Mouse (Mus musculus): ENCODE data around the gene Uvrag. TPM values are rescaled to one million over a fixed set of nuclear protein-coding genes. Genes with fewer than 3 reads are reported as not detected.

The Uvrag gene
- polyA plus RNA-seq, 1 experiment from 2014 or later: 12.2 TPM

DNA sequence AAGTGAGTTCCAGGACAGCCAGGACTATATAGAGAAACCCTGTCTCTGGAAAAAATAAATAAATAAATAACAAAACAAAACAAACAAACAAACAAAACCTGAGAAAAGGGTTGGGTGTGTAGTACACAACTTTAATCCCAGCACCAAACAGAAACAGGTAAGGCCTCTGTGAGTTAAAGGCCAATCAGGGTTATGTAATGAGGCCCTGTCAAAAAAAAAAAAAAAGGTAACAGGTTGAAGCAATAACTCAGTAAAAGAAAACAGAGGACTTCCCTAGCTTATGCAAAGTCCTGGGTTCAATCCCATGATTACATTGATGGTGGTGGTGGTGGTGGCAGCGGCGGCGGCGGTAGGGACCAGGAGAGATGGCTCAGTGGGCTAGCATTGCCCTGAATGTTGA is 3.4 kb downstream of the Uvrag start:
- H3K27ac ChIP-seq (ENCODE audit: low read depth, low read length): no peak overlapping the region
- ATAC-seq (no peak), DNase-seq (ENCODE audit: low spot score) (no peak)
- no peaks in the 10 kb centered on the region for H3K36me3 ChIP-seq (ENCODE audit: control insufficient read depth, insufficient read depth, low read length)
- peaks cover 19% of the 10 kb centered on the region for H3K4me1 ChIP-seq (ENCODE audit: control insufficient read depth, insufficient read depth, low read length)
- no peaks in the 10 kb centered on the region for H3K27me3 ChIP-seq (replicated peaks; ENCODE audit: control insufficient read depth, insufficient read depth, low read length)
- 100% methylated on average over 4 of the region's 4 CpGs for WGBS
- no peaks in the 10 kb centered on the region for H3K9me3 ChIP-seq (replicated peaks; ENCODE audit: control insufficient read depth, low read length)
- H3K4me3 ChIP-seq (ENCODE audit: low read depth, low read length): no peak overlapping the region
- H3K9ac ChIP-seq (ENCODE audit: low read length): no peak overlapping the region
- no peak overlapping the region for H3K4me2 ChIP-seq (ENCODE audit: low read length)

GRCm38 (mm10) chr7:99136789-99137188 is 4.2 kb downstream of the Uvrag start:
- 65% methylated on average over 6 of the region's 6 CpGs for WGBS
- Histone ChIP-seq H3K36me3 (ENCODE audit: control insufficient read depth, insufficient read depth, low read length) (no peaks in the 10 kb centered on the region), H3K9ac (ENCODE audit: low read length) (no peak overlapping the region), H3K27me3 (replicated peaks; ENCODE audit: control insufficient read depth, insufficient read depth, low read length) (no peaks in the 10 kb centered on the region), H3K4me2 (ENCODE audit: low read length) (no peak overlapping the region), H3K9me3 (replicated peaks; ENCODE audit: control insufficient read depth, low read length) (no peaks in the 10 kb centered on the region), H3K4me3 (ENCODE audit: low read depth, low read length) (no peak overlapping the region), H3K27ac (ENCODE audit: low read depth, low read length) (no peak overlapping the region), H3K4me1 (ENCODE audit: control insufficient read depth, insufficient read depth, low read length) (peaks cover 12% of the 10 kb centered on the region)
- DNase-seq (ENCODE audit: low spot score): no peak
- ATAC-seq: no peak

DNA sequence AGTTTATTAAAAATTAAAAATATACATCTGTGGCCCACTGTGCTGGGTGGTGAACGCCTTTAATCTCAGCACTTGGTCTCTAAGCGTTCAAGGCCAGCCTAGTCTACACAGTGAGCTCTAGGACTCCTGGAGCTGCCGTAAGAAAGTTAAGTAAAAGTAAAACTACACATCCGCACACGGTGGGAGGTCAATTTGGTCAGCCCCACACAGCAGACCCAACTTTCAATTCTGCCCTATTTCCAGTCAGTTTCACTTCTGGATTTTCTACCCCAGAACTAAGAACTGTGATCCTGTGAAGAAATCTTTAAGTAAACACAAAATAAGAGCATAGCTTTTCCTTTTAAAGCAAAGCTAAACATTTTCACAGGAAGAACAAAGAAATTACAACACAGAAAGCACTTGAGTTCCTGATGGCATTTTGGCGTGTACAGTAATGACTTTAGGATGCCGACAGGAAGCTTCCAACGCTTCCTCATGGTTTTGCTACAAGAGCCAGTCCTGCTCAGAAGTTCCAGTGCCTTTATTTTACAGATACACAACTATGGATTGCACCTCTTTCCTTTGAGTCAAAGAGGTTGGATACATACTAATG is 7.0 kb downstream of the Uvrag start:
- Histone ChIP-seq H3K4me2 (ENCODE audit: low read length) (no peak overlapping the region), H3K9ac (ENCODE audit: low read length) (no peak overlapping the region), H3K27ac (ENCODE audit: low read depth, low read length) (no peak overlapping the region), H3K9me3 (replicated peaks; ENCODE audit: control insufficient read depth, low read length) (no peaks in the 10 kb centered on the region), H3K4me3 (ENCODE audit: low read depth, low read length) (no peak overlapping the region), H3K4me1 (ENCODE audit: control insufficient read depth, insufficient read depth, low read length) (no peaks in the 10 kb centered on the region), H3K36me3 (ENCODE audit: control insufficient read depth, insufficient read depth, low read length) (no peaks in the 10 kb centered on the region), H3K27me3 (replicated peaks; ENCODE audit: control insufficient read depth, insufficient read depth, low read length) (no peaks in the 10 kb centered on the region)
- WGBS: 96% methylated on average over 8 of the region's 8 CpGs
- DNase-seq (ENCODE audit: low spot score) (no peak), ATAC-seq (no peak)

GRCm38 (mm10) chr7:99132597-99132996 is 8.3 kb downstream of the Uvrag start:
- Histone ChIP-seq H3K27ac (ENCODE audit: low read depth, low read length) (no peak overlapping the region), H3K36me3 (ENCODE audit: control insufficient read depth, insufficient read depth, low read length) (no peaks in the 10 kb centered on the region), H3K4me2 (ENCODE audit: low read length) (no peak overlapping the region), H3K9me3 (replicated peaks; ENCODE audit: control insufficient read depth, low read length) (no peaks in the 10 kb centered on the region), H3K9ac (ENCODE audit: low read length) (no peak overlapping the region), H3K4me3 (ENCODE audit: low read depth, low read length) (no peak overlapping the region), H3K4me1 (ENCODE audit: control insufficient read depth, insufficient read depth, low read length) (no peaks in the 10 kb centered on the region), H3K27me3 (replicated peaks; ENCODE audit: control insufficient read depth, insufficient read depth, low read length) (no peaks in the 10 kb centered on the region)
- DNase-seq (ENCODE audit: low spot score) (no peak), ATAC-seq (no peak)
- 91% methylated on average over 9 of the region's 9 CpGs for WGBS

- Histone ChIP-seq H3K9me3 (replicated peaks; ENCODE audit: control insufficient read depth, low read length) (no peaks in the 10 kb centered on the region), H3K4me1 (ENCODE audit: control insufficient read depth, insufficient read depth, low read length) (no peaks in the 10 kb centered on the region), H3K4me2 (ENCODE audit: low read length) (no peak overlapping the region), H3K4me3 (ENCODE audit: low read depth, low read length) (no peak overlapping the region), H3K27ac (ENCODE audit: low read depth, low read length) (no peak overlapping the region), H3K27me3 (replicated peaks; ENCODE audit: control insufficient read depth, insufficient read depth, low read length) (no peaks in the 10 kb centered on the region), H3K9ac (ENCODE audit: low read length) (no peak overlapping the region), H3K36me3 (ENCODE audit: control insufficient read depth, insufficient read depth, low read length) (no peaks in the 10 kb centered on the region)
- ATAC-seq (no peak), DNase-seq (ENCODE audit: low spot score) (no peak)
- WGBS: 85% methylated on average over 6 of the region's 6 CpGs
These were observed 9.1 kb downstream of the Uvrag start for GRCm38 (mm10) chr7:99131819-99132353.

DNA sequence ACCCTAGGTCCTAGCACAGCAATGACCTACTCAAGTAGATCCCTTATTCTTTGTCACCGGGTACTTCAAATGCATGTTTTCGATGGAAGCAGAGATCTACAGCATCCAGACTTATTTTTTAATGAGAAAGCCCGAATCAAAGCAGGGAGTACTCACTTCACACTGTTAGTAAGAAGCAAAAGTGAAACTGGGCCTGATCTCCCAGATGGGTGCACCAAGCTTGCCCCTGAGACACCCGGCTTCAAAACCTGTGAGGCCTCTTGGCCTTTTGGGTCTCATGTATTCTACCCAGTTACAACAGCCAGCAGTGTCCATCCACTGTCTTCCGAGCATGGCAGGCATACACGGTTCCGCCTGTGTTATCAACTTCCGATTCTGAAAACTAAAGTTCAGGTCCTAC is 12.0 kb downstream of the Uvrag start:
- Histone ChIP-seq H3K9ac (ENCODE audit: low read length) (no peak overlapping the region), H3K36me3 (ENCODE audit: control insufficient read depth, insufficient read depth, low read length) (no peaks in the 10 kb centered on the region), H3K4me3 (ENCODE audit: low read depth, low read length) (no peak overlapping the region), H3K9me3 (replicated peaks; ENCODE audit: control insufficient read depth, low read length) (no peaks in the 10 kb centered on the region; the same call in 1 of the 2 replicates), H3K27ac (ENCODE audit: low read depth, low read length) (no peak overlapping the region), H3K4me2 (ENCODE audit: low read length) (no peak overlapping the region), H3K27me3 (replicated peaks; ENCODE audit: control insufficient read depth, insufficient read depth, low read length) (no peaks in the 10 kb centered on the region), H3K4me1 (ENCODE audit: control insufficient read depth, insufficient read depth, low read length) (no peaks in the 10 kb centered on the region)
- ATAC-seq (no peak), DNase-seq (ENCODE audit: low spot score) (no peak)
- 91% methylated on average over 8 of the region's 8 CpGs for WGBS

DNA sequence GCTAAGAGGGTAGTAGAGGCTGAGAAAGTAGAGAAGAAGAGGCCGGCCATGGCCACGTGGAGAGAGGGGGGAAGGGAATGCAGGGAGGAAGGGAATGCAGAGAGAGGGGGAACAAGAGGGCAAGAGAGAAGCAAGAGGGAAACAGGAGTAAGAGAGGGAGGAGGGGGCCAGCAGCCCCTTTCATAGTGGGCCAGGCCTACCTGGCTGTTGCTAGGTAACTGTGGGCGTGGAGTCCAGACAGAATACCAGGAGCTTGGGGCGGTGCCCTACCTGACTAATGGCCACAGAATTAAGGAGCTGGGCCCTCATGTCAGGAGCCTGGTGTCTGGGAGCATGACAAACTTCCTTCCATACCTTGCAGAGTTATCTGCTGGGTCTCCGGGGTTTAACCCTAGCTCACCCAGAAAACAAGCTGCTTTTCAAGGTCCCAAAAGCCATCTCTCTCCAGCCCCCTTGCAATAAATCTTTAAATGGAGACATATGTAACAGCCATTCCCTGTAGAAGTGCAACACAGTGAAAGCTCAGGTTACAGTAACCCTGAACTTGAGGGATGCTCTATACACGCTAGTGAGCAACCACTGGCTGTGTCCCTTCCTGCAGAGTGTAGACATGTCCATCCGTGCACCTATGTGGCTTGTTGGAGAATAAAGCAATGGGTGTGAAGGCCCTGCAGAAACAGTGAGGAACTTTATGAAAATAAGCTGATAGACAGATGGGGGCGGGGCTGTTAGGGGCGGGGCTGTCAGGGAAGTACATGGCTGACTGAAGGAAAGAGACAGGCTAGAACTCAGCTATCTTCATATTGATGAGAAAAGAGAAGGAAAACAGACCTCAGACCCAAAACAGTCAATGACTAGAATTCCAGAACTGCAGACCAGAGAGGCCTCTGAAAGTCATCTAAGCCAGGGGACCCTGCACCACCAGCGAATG is 12.7 kb downstream of the Uvrag start:
- Histone ChIP-seq H3K27me3 (replicated peaks; ENCODE audit: control insufficient read depth, insufficient read depth, low read length) (no peaks in the 10 kb centered on the region), H3K4me1 (ENCODE audit: control insufficient read depth, insufficient read depth, low read length) (no peaks in the 10 kb centered on the region), H3K27ac (ENCODE audit: low read depth, low read length) (no peak overlapping the region), H3K9me3 (replicated peaks; ENCODE audit: control insufficient read depth, low read length) (no peaks in the 10 kb centered on the region; the same call in 1 of the 2 replicates), H3K36me3 (ENCODE audit: control insufficient read depth, insufficient read depth, low read length) (no peaks in the 10 kb centered on the region), H3K9ac (ENCODE audit: low read length) (no peak overlapping the region), H3K4me3 (ENCODE audit: low read depth, low read length) (no peak overlapping the region), H3K4me2 (ENCODE audit: low read length) (no peak overlapping the region)
- DNase-seq (ENCODE audit: low spot score) (no peak), ATAC-seq (no peak)
- 51% methylated on average over 10 of the region's 10 CpGs for WGBS

DNA sequence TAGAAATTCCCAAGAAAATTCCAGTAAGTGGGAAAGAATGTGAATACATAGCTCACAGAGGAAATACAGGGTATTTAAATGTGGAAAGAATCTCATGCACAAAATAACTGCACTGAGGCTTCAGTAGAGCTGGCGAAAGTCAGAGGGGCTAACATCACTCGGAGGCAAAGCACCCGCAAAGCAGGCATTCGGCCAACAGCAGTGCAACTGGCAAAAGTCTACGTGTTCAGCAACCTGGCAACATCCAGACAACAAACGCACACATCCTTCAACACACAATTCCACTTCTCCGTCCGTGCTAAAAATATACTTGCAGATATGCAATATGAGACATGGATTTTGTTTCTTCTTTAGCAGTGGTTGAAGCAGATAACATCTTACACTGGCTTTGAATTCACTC is 14.9 kb downstream of the Uvrag start:
- ATAC-seq (no peak), DNase-seq (ENCODE audit: low spot score) (no peak)
- no peaks in the 10 kb centered on the region; the same call in 1 of the 2 replicates for H3K9me3 ChIP-seq (replicated peaks; ENCODE audit: control insufficient read depth, low read length)
- H3K27ac ChIP-seq (ENCODE audit: low read depth, low read length): no peak overlapping the region
- H3K4me2 ChIP-seq (ENCODE audit: low read length): no peak overlapping the region
- H3K36me3 ChIP-seq (ENCODE audit: control insufficient read depth, insufficient read depth, low read length): no peaks in the 10 kb centered on the region
- H3K9ac ChIP-seq (ENCODE audit: low read length): no peak overlapping the region
- no peak overlapping the region for H3K4me3 ChIP-seq (ENCODE audit: low read depth, low read length)
- 81% methylated on average over 8 of the region's 8 CpGs for WGBS
- no peaks in the 10 kb centered on the region for H3K27me3 ChIP-seq (replicated peaks; ENCODE audit: control insufficient read depth, insufficient read depth, low read length)
- no peaks in the 10 kb centered on the region for H3K4me1 ChIP-seq (ENCODE audit: control insufficient read depth, insufficient read depth, low read length)

DNA sequence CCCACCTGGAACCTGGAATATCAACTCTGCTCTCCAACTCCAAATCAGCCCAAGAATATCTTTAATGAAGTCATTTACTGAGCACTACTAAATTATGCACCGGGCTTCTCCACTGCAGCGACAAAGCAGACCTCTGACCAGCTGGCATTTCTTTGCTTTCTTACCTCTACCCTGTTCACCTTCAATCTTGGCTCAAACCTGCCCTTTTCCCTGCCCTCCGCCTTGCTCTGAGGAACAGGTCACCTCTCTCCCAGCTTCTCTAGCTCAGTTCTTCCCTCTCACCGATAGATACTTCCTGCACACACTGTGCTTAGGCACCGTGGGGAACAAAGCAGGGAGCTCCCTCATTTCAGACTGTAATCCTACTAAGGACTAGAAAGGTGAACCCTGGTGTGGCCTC is 18.3 kb downstream of the Uvrag start:
- H3K27me3 ChIP-seq (replicated peaks; ENCODE audit: control insufficient read depth, insufficient read depth, low read length): no peaks in the 10 kb centered on the region
- no peak overlapping the region for H3K4me3 ChIP-seq (ENCODE audit: low read depth, low read length)
- DNase-seq (ENCODE audit: low spot score) (no peak), ATAC-seq (no peak)
- H3K27ac ChIP-seq (ENCODE audit: low read depth, low read length): no peak overlapping the region
- no peaks in the 10 kb centered on the region for H3K4me1 ChIP-seq (ENCODE audit: control insufficient read depth, insufficient read depth, low read length)
- WGBS: 70% methylated on average over 5 of the region's 5 CpGs
- H3K4me2 ChIP-seq (ENCODE audit: low read length): no peak overlapping the region
- H3K9me3 ChIP-seq (replicated peaks; ENCODE audit: control insufficient read depth, low read length): no peaks in the 10 kb centered on the region; the same call in 1 of the 2 replicates
- H3K36me3 ChIP-seq (ENCODE audit: control insufficient read depth, insufficient read depth, low read length): no peaks in the 10 kb centered on the region
- no peak overlapping the region for H3K9ac ChIP-seq (ENCODE audit: low read length)

Data from forebrain, embryonic 14.5 days (tissue).